Mouse (Mus musculus): ENCODE data around the gene Ahrr.
A peak's percentile ranks its signal among the peaks of the same experiment; 100 is the strongest.

Gene Ahrr

GRCm38 (mm10) chr13:74292167-74292566, at the start of gene Ahrr:
TSS of gene Ahrr (minus strand) at chr13:74292331.
- peak in 1 of 2 experiments; percentile 59 for DNase-seq (ENCODE audit: low spot score in 2 of 2)

GRCm38 (mm10) chr13:74341036-74341435, 48.9 kb upstream of the Ahrr start:
- peak in 1 of 2 experiments; percentile 57 for DNase-seq (ENCODE audit: low spot score in 2 of 2)

- no peak for DNase-seq (ENCODE audit: low spot score in 2 of 2)
These were observed 37.2 kb upstream of the Ahrr start for GRCm38 (mm10) chr13:74329321-74329720.

DNA sequence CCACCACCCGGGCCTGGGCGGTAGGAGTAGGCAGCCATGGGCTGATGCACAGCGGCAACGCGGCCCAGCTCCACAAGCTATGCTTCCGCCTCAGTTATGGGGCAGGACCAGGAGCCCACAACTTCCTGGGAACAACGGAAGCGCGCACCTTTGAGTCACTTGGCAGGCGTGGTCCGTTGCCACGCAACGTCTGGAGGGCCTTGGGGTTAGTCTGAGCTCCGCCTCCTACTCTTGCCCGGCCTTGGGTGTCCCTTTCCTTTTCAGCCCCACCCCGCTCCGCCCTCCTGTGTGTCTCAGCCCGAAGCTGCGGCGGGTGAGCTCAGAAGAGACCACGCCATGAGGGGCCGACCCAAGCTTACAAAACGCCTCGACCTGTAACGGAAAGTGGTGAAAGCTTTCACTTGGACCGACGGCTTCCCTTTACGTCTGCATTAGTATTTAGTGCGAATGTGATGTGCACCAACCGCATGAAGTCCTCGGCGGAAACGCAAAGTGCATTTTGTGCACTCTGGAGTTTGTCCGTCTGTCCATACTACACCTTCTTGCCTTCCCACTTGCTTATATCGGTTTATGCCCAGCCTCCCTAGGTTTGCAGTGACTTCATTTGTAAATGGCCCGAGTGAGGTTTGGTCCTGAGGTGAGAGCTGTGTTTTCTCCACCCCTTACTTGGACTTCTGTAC, 25.2 kb upstream of the Ahrr start, which contains the start of gene Pdcd6:
Gene Pdcd6, minus strand, starts transcription at position 411 of the 680 bp plus-strand sequence.
- DNase-seq (ENCODE audit: low spot score in 2 of 2), result peak; percentile 75 to 91

DNA sequence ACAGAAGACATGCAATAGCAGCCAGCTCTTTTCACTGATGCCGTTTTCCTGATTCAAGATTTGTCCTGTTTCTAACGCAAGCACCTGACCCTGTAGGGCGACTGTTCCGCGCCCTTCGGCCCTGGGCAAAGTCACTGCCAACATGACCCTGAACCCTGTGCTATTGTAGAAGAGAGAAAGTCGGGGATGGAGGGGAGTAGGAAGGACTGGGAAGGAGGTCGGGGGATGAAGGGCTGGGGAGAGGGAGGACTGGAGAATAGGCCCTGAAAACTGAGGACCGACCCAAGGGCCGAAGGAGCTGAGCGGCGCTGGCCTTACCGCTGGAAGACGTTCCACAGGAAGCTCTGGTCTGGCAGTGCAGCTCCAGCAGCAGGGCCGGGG, 24.6 kb upstream of the Ahrr start:
- no peak for DNase-seq (ENCODE audit: low spot score in 2 of 2)

GRCm38 (mm10) chr13:74316386-74316785, 24.3 kb upstream of the Ahrr start:
- no peak for DNase-seq (ENCODE audit: low spot score in 2 of 2)

DNA sequence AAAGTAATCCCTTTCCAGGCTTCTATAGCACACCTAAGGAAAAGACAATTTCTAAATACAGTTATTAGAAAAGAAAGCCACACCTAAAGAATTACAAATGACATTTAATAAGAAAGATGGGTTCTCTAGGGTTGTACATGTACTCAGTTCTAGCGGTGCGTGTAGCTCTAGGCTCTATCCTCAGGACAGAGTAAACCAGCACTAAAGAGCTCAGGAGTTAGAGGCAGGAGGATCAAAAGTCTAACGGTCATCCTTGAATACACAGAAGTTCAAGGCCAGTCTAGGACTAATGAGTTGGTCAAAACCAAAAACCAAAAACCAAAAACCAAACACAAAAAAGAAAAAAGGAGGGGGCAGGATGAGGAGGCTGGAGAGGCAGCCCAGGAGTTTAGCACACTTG, 22.5 kb upstream of the Ahrr start:
- DNase-seq (ENCODE audit: low spot score in 2 of 2), result no peak

GRCm38 (mm10) chr13:74305780-74306179, 13.6 kb upstream of the Ahrr start:
- no peak for DNase-seq (ENCODE audit: low spot score in 2 of 2)

GRCm38 (mm10) chr13:74305380-74305779, 13.2 kb upstream of the Ahrr start:
- no peak for DNase-seq (ENCODE audit: low spot score in 2 of 2)

DNA sequence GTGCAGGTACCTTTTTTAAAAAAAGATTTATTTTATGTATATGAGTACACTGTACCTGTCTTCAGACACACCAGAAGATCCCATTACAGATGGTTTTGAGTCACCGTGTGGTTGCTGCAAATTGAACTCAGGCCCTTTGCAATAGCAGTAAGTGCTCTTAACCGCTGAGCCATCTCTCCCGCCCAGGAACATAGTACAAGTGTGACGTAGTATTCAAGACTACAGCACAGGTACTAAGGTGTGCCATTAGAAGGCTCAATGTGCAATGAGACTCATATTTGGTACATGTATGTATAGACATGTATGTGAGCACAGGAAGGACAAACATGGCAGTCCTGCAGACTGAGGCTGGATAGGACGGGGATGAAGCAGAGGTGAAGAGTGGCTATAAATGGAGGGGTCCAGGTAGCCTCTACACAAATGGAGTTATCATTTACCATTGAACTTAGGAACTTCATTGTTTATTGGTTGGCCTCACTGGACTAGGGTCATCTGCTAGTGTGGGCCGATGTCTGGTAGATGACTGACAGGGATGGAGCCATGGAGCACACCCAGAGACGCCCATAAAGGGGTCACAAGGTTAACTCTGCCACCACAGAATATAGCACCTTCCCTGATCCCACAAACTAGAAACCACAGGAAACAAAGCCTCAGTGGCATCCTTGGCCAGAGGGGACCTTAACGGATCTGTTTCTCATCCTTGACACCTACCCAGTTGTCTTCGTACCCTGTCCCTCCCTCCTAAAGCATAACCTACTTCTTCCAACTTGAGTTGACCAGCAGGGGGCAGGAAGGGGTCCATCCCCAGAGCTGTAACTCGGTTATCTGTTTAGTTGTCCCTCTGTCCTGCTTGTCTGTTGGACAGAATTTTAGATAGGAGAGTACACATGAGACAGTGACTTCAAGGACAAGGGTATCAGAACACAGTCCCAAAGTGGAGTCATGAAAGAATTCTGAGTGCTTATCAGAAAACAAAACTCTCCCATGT, 10.2 kb upstream of the Ahrr start:
- peak in 1 of 2 experiments; percentile 25 for DNase-seq (ENCODE audit: low spot score in 2 of 2)

- DNase-seq (ENCODE audit: low spot score in 2 of 2), result no peak
These were observed 9.5 kb upstream of the Ahrr start for GRCm38 (mm10) chr13:74301607-74301984.

GRCm38 (mm10) chr13:74300925-74301606, 8.9 kb upstream of the Ahrr start:
- DNase-seq (ENCODE audit: low spot score in 2 of 2), result peak; percentile 19 to 72

- no peak for DNase-seq (ENCODE audit: low spot score in 2 of 2)
These were observed 4.2 kb upstream of the Ahrr start for GRCm38 (mm10) chr13:74296376-74296775.

DNA sequence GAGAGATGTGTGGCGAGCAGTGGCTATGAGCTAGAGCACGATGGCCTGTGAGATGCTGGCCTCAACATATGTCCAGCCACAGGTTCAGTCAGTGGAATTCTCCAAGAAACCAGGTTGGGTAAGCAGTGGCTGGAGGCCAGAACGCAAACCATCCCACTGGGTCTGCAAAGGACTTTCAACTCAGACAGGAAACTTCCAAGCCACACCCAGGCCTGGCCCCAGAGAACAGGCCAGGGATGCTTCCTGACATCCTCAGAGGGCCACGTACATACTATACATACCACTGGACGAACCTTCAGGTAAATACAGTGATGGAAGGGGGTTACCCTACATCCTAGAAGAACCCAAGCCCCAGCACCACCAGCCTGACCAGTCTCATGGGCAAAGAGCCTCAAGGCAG, 2.5 kb downstream of the Ahrr start:
- DNase-seq (ENCODE audit: low spot score in 2 of 2), result no peak

DNA sequence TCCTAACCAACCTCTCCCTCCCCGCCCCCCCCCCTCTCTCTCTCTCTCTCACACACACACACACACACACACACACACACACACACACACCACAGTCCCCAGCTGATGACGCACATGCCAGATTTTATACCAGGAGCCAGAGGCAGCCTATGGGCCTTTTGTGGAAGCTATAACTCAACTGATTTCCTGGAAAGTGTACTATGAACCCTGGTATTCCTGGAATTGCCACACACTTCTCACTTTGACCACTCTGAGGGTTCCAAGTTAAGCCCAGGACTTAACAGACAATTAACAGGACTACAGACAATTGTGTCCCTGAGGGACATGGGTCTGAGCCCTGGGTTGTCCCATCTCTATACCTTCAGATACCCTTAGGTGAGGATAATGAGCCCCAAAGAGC, 9.8 kb downstream of the Ahrr start:
- no peak for DNase-seq (ENCODE audit: low spot score in 2 of 2)

DNA sequence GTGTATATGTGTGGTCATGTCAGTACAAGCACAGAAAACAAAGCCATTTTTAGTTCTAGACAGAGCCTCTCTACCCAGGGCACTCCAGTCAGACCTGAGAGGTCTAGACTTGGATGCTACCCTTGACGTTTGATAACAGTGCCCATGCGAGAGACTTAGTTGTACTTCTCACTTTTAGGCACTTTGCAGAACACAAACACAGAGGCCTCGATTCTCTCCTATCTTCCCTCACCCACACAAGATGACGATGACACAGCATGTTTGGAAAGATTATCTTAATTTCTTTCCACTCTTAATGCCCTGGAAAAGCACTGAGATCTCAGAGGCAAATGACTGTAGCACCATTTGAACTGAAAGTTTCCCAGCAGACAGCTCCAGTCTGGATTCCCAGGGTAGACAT, 16.4 kb downstream of the Ahrr start:
- no peak for DNase-seq (ENCODE audit: low spot score in 2 of 2)

GRCm38 (mm10) chr13:74260231-74260992, 31.7 kb downstream of the Ahrr start:
- peak; percentile 20 to 64 for DNase-seq (ENCODE audit: low spot score in 2 of 2)

GRCm38 (mm10) chr13:74259460-74260230, 32.5 kb downstream of the Ahrr start:
- peak; percentile 29 to 58 for DNase-seq (ENCODE audit: low spot score in 2 of 2)

DNA sequence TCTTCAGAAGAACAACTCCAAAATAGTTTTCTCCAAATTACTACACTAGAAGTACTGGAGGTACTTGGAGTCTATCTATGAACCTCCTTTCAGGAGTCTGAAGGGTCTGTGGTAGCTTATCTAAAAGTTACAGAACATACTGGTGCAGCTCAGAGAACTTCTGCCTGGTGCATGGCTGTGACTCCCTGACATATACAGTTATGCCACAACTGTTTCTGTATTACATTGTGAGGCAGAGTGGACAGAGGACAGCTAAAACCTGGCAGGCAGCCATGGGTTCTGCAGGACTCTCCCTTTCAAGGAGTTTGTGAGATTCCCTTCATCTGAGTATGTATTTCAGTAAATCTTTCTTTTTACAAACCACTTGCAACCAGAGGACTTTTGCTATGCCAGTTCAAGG, 45.6 kb downstream of the Ahrr start:
- DNase-seq (ENCODE audit: low spot score in 2 of 2), result peak in 1 of 2 experiments; percentile 15

- no peak for DNase-seq (ENCODE audit: low spot score in 2 of 2)
These were observed 46.3 kb downstream of the Ahrr start for GRCm38 (mm10) chr13:74245899-74246231.

All from spleen, postnatal 10 days (tissue).